Mouse (Mus musculus) small intestine, adult 2 months (tissue): Measurements from ENCODE around the gene Pbdc1. TPM values are rescaled to one million over a fixed set of nuclear protein-coding genes. Genes with fewer than 3 reads are reported as not detected.
"Not testable (repeated sequence)": the region's sequence is repeated elsewhere in the genome, so short reads cannot be mapped to it uniquely, and the experiment has no call there.

Experiments
- H3K27ac ChIP-seq: fragments of 200-500 bp; 2 replicates; pipeline ENCODE4 v1.5.1; 2012; ENCODE audit warnings: low read depth, low read length, control low read depth, inconsistent platforms; ENCODE audit not compliant: insufficient read depth
- H3K27me3 ChIP-seq: fragments of 200-500 bp; 2 replicates; pipeline ENCODE4 v1.6.1; 2012; ENCODE audit warnings: mild to moderate bottlenecking, moderate library complexity, low read length, inconsistent platforms; ENCODE audit not compliant: control insufficient read depth, insufficient read depth
- H3K36me3 ChIP-seq: fragments of 200-500 bp; 2 replicates; pipeline ENCODE4 v1.6.1; 2012; ENCODE audit warnings: mild to moderate bottlenecking, low read length, control low read depth, inconsistent platforms; ENCODE audit not compliant: control insufficient read depth, insufficient read depth
- H3K4me1 ChIP-seq: fragments of 200-500 bp; 2 replicates; pipeline ENCODE4 v1.6.1; 2012; ENCODE audit warnings: low read length, inconsistent platforms, mixed read lengths; ENCODE audit not compliant: control insufficient read depth, insufficient read depth, insufficient read length
- H3K4me3 ChIP-seq: fragments of 200-500 bp; 2 replicates; pipeline ENCODE4 v1.5.1; 2012; ENCODE audit warnings: low read depth, mild to moderate bottlenecking, control low read depth, inconsistent platforms, low read length, moderate library complexity
- CTCF ChIP-seq: fragments of 200-500 bp; IDR thresholded peaks from 2 replicates; pipeline ENCODE4 v1.5.1; 2012; ENCODE audit warnings: low read depth, mild to moderate bottlenecking, control low read depth, inconsistent platforms, low read length, moderate library complexity, mixed read lengths; ENCODE audit not compliant: insufficient replicate concordance, insufficient read length; ENCODE audit errors: extremely low read depth
- POLR2A ChIP-seq: fragments of 200-500 bp; IDR thresholded peaks from 2 replicates; pipeline ENCODE4 v1.6.1; 2012; ENCODE audit warnings: low read depth, mild to moderate bottlenecking, control low read depth, inconsistent platforms, low read length, moderate library complexity
- WGBS: fragments of 180-500 bp; shearing (Covaris S2); methylation state at CpG from one replicate; pipeline ENCODE4 v1.1.7; 2018; 5-methylcytosine and 5-hydroxymethylcytosine counted together
- polyA plus RNA-seq: library from polyadenylated mRNA; depleted of rRNA; stranded (reverse); fragments of >200 nt; gene quantifications from 2 replicates; pipeline ENCODE4 v1.2.3, GENCODE M21; 2012; rRNA removed

Pbdc1 gene
- polyA plus RNA-seq: 1.1 and 1.6 TPM in 2 replicates

- Histone ChIP-seq H3K27me3 (no peaks in the 10 kb centered on the region), H3K4me1 (no peaks in the 10 kb centered on the region), H3K4me3 (peak within 1 kb of the TSS; percentile 100), H3K27ac (peak within 1 kb of the TSS; percentile 59; the same call in 1 of the 2 replicates), H3K36me3 (peaks cover 5% of the 10 kb centered on the region; the same call in 1 of the 2 replicates)
- WGBS: 3% methylated on average over 35 of the region's 35 CpGs
- TF ChIP-seq POLR2A (no peak), CTCF (no peak)
Measured at GRCm38 (mm10) chrX:105079615-105080092, at the start of gene Pbdc1. TSS of gene Pbdc1 (plus strand) at chrX:105079756.

DNA sequence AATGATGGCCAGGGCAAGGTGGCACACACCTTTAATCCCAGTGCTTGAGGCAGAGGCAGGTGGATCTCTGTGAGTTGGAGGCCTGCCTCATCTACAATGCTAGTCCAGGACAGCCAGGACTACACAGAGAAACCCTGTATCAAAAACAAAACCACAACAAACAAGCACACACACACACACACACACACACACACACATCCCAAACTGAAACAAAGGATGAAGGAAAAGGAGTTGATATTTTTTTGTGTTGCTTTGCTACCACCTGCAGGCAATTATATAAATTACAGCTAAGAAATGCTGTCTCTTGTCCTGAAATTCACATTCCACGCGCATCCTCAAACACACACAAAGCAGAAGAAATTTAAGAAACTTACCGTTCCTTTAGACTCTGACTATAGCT is 41.9 kb upstream of the Pbdc1 start:
- Histone ChIP-seq H3K4me1 (no peaks in the 10 kb centered on the region), H3K27ac (no peak overlapping the region), H3K27me3 (no peaks in the 10 kb centered on the region), H3K4me3 (no peak overlapping the region), H3K36me3 (no peaks in the 10 kb centered on the region)
- 91% methylated on average over 3 of the region's 3 CpGs for WGBS
- no peak for TF ChIP-seq CTCF
- TF ChIP-seq POLR2A: no peak

DNA sequence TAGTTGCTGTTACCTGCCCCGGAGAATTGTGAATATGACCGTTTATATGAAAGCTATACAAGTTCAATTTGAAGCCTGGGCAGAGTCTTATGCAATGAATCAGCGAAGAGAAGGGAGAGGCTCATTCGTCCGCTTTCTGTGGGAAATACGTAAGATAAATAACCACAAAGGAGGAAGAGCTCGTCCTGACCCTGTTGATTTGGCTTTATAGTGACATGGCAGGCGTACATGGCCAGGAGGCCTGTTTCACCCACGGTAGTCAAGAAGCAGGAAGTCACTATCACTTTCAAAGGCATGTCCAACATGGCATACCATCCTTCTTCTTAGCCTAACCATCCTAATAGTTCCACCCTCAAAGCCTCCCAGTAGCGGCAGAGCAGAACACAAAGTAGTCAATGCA is 15.3 kb upstream of the Pbdc1 start:
- TF ChIP-seq CTCF: no peak
- TF ChIP-seq POLR2A: no peak
- Histone ChIP-seq H3K4me3 (no peak overlapping the region), H3K27ac (no peak overlapping the region), H3K27me3 (no peaks in the 10 kb centered on the region), H3K36me3 (peaks cover 17% of the 10 kb centered on the region), H3K4me1 (no peaks in the 10 kb centered on the region)
- WGBS: 86% methylated on average over 10 of the region's 10 CpGs

DNA sequence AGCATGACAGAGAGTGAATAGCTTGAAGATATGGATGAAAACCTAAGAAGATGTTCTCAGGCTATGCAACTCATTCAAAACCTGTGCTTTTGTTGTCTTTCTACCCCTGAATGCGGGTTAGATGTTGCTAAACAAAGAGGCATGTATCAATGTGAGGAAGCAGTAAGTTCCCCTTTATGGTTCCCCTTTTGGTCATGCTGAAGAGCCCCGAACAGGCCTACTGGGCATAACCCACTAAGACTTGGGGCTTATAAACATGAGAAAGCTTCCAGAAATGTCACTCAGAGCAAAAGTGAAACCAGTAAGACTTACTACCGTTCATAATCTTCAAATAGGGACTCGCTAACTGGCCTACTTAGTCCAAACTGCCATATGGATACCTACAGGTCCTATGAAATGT is 14.8 kb upstream of the Pbdc1 start:
- TF ChIP-seq CTCF (no peak), POLR2A (no peak)
- peaks cover 16% of the 10 kb centered on the region for H3K36me3 ChIP-seq

GRCm38 (mm10) chrX:105069671-105070503 is 9.7 kb upstream of the Pbdc1 start:
- H3K36me3 ChIP-seq: peaks cover 9% of the 10 kb centered on the region; the same call in 1 of the 2 replicates
- no peak overlapping the region for H3K27ac ChIP-seq
- under 1% methylated on average over 32 of the region's 32 CpGs for whole genome bisulfite sequencing
- peak; percentile 42; the same call in 1 of the 2 replicates for TF ChIP-seq CTCF
- no peak for TF ChIP-seq POLR2A
- no peaks in the 10 kb centered on the region for H3K27me3 ChIP-seq
- H3K4me3 ChIP-seq: peak overlapping the region; percentile 59
- H3K4me1 ChIP-seq: no peaks in the 10 kb centered on the region

More for the DNA sequence above, 14.8 kb upstream of the Pbdc1 start:
- H3K27me3 ChIP-seq: no peaks in the 10 kb centered on the region
- H3K4me1 ChIP-seq: no peaks in the 10 kb centered on the region
- 73% methylated on average over 4 of the region's 4 CpGs for WGBS
- H3K27ac ChIP-seq: no peak overlapping the region
- no peak overlapping the region for H3K4me3 ChIP-seq

DNA sequence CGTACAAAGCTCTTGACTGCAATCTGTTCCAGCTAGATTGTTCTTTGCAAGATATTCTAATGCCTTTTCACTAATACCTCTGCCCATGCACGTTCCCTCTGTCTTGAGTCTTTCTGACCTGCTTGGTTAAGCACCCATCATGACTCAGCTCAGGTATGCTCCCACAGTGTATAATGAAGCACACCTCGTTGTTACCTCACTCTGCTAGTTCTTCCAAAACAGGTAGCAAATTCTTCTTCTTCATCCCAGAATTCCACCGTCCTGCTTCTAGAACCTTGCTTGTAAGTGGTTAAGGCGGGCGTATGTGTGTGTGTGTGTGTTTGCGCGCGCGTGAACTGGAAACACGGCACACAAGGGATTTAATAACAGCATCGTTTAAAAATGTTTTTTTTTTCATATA is 405 bp upstream of the Pbdc1 start:
- no peak overlapping the region for H3K27ac ChIP-seq
- WGBS: 2% methylated on average over 12 of the region's 12 CpGs

DNA sequence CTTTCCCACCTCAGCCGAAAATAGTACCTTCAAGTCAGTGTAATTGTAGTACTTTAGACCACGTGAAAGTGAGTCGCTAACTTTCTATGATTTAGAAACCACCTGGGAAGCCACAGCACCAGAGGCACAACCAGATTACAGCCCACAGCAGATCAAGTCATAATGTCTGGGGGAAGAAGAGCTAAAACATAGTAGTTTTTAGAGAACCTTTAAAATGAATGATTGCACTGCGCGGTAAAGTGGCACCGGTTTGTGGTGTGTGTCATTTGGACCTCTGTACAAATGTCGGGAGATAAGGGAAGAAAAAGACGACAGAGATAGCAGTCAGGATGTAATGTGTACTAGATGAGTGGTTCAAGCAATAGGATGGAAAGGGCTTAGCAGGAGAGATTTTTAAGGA is 540 bp downstream of the Pbdc1 start:
- Histone ChIP-seq H3K4me3 (peak overlapping the region; percentile 100), H3K27me3 (no peaks in the 10 kb centered on the region), H3K36me3 (peaks cover 5% of the 10 kb centered on the region; the same call in 1 of the 2 replicates), H3K27ac (no peak overlapping the region), H3K4me1 (no peaks in the 10 kb centered on the region)
- TF ChIP-seq CTCF: no peak
- TF ChIP-seq POLR2A: no peak
- 1% methylated on average over 8 of the region's 8 CpGs for WGBS

More for the DNA sequence above, 405 bp upstream of the Pbdc1 start:
- peaks cover 3% of the 10 kb centered on the region; the same call in 1 of the 2 replicates for H3K36me3 ChIP-seq
- no peak for TF ChIP-seq POLR2A
- no peaks in the 10 kb centered on the region for H3K27me3 ChIP-seq
- H3K4me1 ChIP-seq: no peaks in the 10 kb centered on the region
- H3K4me3 ChIP-seq: peak overlapping the region; percentile 100

DNA sequence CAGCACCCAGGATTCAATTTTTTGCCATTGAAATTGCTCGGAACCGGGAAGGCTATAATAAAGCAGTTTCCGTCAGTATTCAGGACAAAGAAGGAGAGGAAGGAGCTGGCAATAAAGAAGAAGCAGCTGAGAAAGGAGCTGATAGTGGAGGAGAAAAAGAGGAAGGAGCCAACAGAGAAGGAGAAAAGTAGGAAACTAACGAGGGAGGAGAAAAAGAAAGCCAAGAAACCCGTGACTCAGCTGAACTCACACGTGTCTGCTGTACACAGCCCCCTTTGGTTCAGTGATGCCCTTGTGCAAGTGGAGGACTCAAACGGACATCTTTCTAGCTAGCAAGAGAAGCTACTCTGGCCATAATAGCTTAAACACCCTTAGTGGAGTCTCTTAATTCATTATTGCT is 3.5 kb downstream of the Pbdc1 start:
- H3K27me3 ChIP-seq, H3K27ac ChIP-seq, H3K4me3 ChIP-seq, H3K36me3 ChIP-seq, H3K4me1 ChIP-seq: not testable (repeated sequence)
- WGBS: 79% methylated on average over 7 of the region's 7 CpGs
